Mouse (Mus musculus): ENCODE data around the gene Vmn1r4.

Vmn1r4 gene

GRCm38 (mm10) chr6:56923726-56924707 lies at the start of gene Vmn1r4, which contains the start of gene Nt5c3:
TSS of gene Vmn1r4 (plus strand) at chr6:56924015.
TSS of gene Nt5c3 (minus strand) at chr6:56923932.
- peak; percentile 95 for ATAC-seq (ENCODE audit: insufficient number of reproducible peaks, low FRiP score, low TSS enrichment)

GRCm38 (mm10) chr6:56876870-56877269 lies 46.9 kb upstream of the Vmn1r4 start:
- no peak for ATAC-seq (ENCODE audit: insufficient number of reproducible peaks, low FRiP score, low TSS enrichment)

GRCm38 (mm10) chr6:56877985-56878384 lies 45.8 kb upstream of the Vmn1r4 start:
- ATAC-seq (ENCODE audit: insufficient number of reproducible peaks, low FRiP score, low TSS enrichment) = no peak

GRCm38 (mm10) chr6:56879352-56879955 lies 44.4 kb upstream of the Vmn1r4 start:
- ATAC-seq (ENCODE audit: insufficient number of reproducible peaks, low FRiP score, low TSS enrichment) = no peak

- peak; percentile 49; the same call in 1 of the 2 replicates for ATAC-seq (ENCODE audit: insufficient number of reproducible peaks, low FRiP score, low TSS enrichment)
These were observed 35.3 kb upstream of the Vmn1r4 start for GRCm38 (mm10) chr6:56888561-56888960.

GRCm38 (mm10) chr6:56890762-56891161 lies 33.1 kb upstream of the Vmn1r4 start:
- ATAC-seq (ENCODE audit: insufficient number of reproducible peaks, low FRiP score, low TSS enrichment) = no peak

- ATAC-seq (ENCODE audit: insufficient number of reproducible peaks, low FRiP score, low TSS enrichment) = no peak
These were observed 24.2 kb upstream of the Vmn1r4 start for GRCm38 (mm10) chr6:56899601-56900000.

- no peak for ATAC-seq (ENCODE audit: insufficient number of reproducible peaks, low FRiP score, low TSS enrichment)
These were observed 22.5 kb upstream of the Vmn1r4 start for GRCm38 (mm10) chr6:56901336-56901735.

- ATAC-seq (ENCODE audit: insufficient number of reproducible peaks, low FRiP score, low TSS enrichment) = no peak
These were observed 21.9 kb upstream of the Vmn1r4 start for GRCm38 (mm10) chr6:56901824-56902386.

- no peak for ATAC-seq (ENCODE audit: insufficient number of reproducible peaks, low FRiP score, low TSS enrichment)
These were observed 21.0 kb upstream of the Vmn1r4 start for GRCm38 (mm10) chr6:56902606-56903520.

GRCm38 (mm10) chr6:56903831-56904230 lies 20.0 kb upstream of the Vmn1r4 start:
- no peak for ATAC-seq (ENCODE audit: insufficient number of reproducible peaks, low FRiP score, low TSS enrichment)

GRCm38 (mm10) chr6:56904330-56904729 lies 19.5 kb upstream of the Vmn1r4 start:
- ATAC-seq (ENCODE audit: insufficient number of reproducible peaks, low FRiP score, low TSS enrichment) = no peak

- ATAC-seq (ENCODE audit: insufficient number of reproducible peaks, low FRiP score, low TSS enrichment) = no peak
These were observed 18.8 kb upstream of the Vmn1r4 start for GRCm38 (mm10) chr6:56904982-56905381.

- no peak for ATAC-seq (ENCODE audit: insufficient number of reproducible peaks, low FRiP score, low TSS enrichment)
These were observed 18.3 kb upstream of the Vmn1r4 start for GRCm38 (mm10) chr6:56905486-56905885.

- no peak for ATAC-seq (ENCODE audit: insufficient number of reproducible peaks, low FRiP score, low TSS enrichment)
These were observed 17.5 kb upstream of the Vmn1r4 start for GRCm38 (mm10) chr6:56906121-56906846.

GRCm38 (mm10) chr6:56907973-56908372 lies 15.8 kb upstream of the Vmn1r4 start:
- ATAC-seq (ENCODE audit: insufficient number of reproducible peaks, low FRiP score, low TSS enrichment) = no peak

- no peak for ATAC-seq (ENCODE audit: insufficient number of reproducible peaks, low FRiP score, low TSS enrichment)
These were observed 15.4 kb upstream of the Vmn1r4 start for GRCm38 (mm10) chr6:56908397-56908796.

- no peak for ATAC-seq (ENCODE audit: insufficient number of reproducible peaks, low FRiP score, low TSS enrichment)
These were observed 14.9 kb upstream of the Vmn1r4 start for GRCm38 (mm10) chr6:56908912-56909311.

GRCm38 (mm10) chr6:56910910-56911309 lies 12.9 kb upstream of the Vmn1r4 start:
- no peak for ATAC-seq (ENCODE audit: insufficient number of reproducible peaks, low FRiP score, low TSS enrichment)

Data from cerebellum, adult (tissue).